Mouse (Mus musculus) spleen, adult 2 months (tissue): ENCODE data around the gene Zfp354b. TPM values are rescaled to one million over a fixed set of nuclear protein-coding genes. Genes with fewer than 3 reads are reported as not detected.

Source experiments
- DNase-seq, 2 experiments: peaks; one replicate each; pipeline versions ENCODE4 v3.0.0 to v3.0.0-alpha.2; 2012 to 2021; ENCODE audit warnings: low spot score in 2 of 2, low read depth in 1 of 2
- H3K27ac ChIP-seq: fragments of 200-500 bp; 2 replicates; pipeline ENCODE4 v1.5.1; 2012; ENCODE audit warnings: low read length, inconsistent platforms; ENCODE audit not compliant: insufficient read depth
- H3K27me3 ChIP-seq: fragments of 200-500 bp; 2 replicates; pipeline ENCODE4 v1.6.1; 2012; ENCODE audit warnings: mild to moderate bottlenecking, moderate library complexity, low read length, inconsistent platforms; ENCODE audit not compliant: control insufficient read depth, insufficient read depth
- H3K36me3 ChIP-seq: fragments of 200-500 bp; 2 replicates; pipeline ENCODE4 v1.6.1; 2012; ENCODE audit warnings: mild to moderate bottlenecking, low read length, inconsistent platforms; ENCODE audit not compliant: control insufficient read depth, insufficient read depth
- H3K4me1 ChIP-seq: fragments of 200-500 bp; 2 replicates; pipeline ENCODE4 v1.6.1; 2011; ENCODE audit warnings: inconsistent platforms; ENCODE audit not compliant: control insufficient read depth, insufficient read depth, insufficient read length
- H3K4me3 ChIP-seq: fragments of 200-500 bp; 2 replicates; pipeline ENCODE4 v1.5.1; 2011; ENCODE audit warnings: mild to moderate bottlenecking, inconsistent platforms; ENCODE audit not compliant: insufficient read depth, insufficient read length; ENCODE audit errors: extremely low read depth
- CTCF ChIP-seq: fragments of 200-500 bp; IDR thresholded peaks from 2 replicates; pipeline ENCODE4 v1.5.1; 2011; ENCODE audit warnings: mild to moderate bottlenecking, inconsistent platforms; ENCODE audit not compliant: insufficient read depth, insufficient read length, insufficient replicate concordance; ENCODE audit errors: extremely low read depth
- POLR2A ChIP-seq: fragments of 200-500 bp; IDR thresholded peaks from 2 replicates; pipeline ENCODE4 v1.6.1; 2011; ENCODE audit warnings: low read depth, low read length, inconsistent platforms
- WGBS: fragments of 180-500 bp; shearing (Covaris S2); methylation state at CpG from one replicate; pipeline ENCODE4 v1.1.7; 2018; 5-methylcytosine and 5-hydroxymethylcytosine counted together
- polyA plus RNA-seq: library from polyadenylated mRNA; depleted of rRNA; stranded (reverse); fragments of >200 nt; gene quantifications from 2 replicates; pipeline ENCODE4 v1.2.3, GENCODE M21; 2012; rRNA removed

Zfp354b gene
- polyA plus RNA-seq, 1 experiment, result not detected

- H3K27me3 ChIP-seq, result no peaks in the 10 kb centered on the region; the same call in 1 of the 2 replicates
- no peaks in the 10 kb centered on the region for H3K4me1 ChIP-seq
- no peak for DNase-seq
- 75% methylated on average over 8 of the region's 8 CpGs for WGBS
- H3K4me3 ChIP-seq, result no peak overlapping the region
- H3K36me3 ChIP-seq, result no peaks in the 10 kb centered on the region
- TF ChIP-seq CTCF, result no peak
- TF ChIP-seq POLR2A, result no peak
- H3K27ac ChIP-seq, result no peak overlapping the region
Measured at GRCm38 (mm10) chr11:50886231-50886932, 45.1 kb downstream of the Zfp354b start.

DNA sequence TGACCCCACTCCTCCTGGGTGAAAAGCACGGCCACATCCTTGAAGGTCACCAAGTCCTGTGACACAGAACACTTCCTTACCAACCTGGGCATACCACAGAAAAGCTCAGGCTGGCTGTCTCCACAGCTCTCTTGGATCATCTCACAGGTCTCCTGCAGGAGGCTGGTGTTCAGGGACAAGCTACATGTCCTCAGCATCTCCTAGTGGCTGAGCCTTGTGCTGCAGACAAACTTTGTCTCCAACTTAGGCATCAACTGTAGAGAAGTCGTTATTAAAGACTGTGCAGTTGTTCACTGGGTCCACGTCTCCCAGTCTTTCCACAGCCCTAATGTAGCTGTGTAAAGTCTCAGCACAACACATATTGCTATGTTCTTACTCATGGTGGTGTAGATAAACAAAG is 47.7 kb downstream of the Zfp354b start:
- TF ChIP-seq CTCF, result no peak
- WGBS, result 64% methylated on average over 3 of the region's 3 CpGs
- Histone ChIP-seq H3K4me1 (no peaks in the 10 kb centered on the region), H3K27ac (no peak overlapping the region), H3K36me3 (no peaks in the 10 kb centered on the region), H3K27me3 (no peaks in the 10 kb centered on the region; the same call in 1 of the 2 replicates), H3K4me3 (no peak overlapping the region)
- DNase-seq, result no peak

GRCm38 (mm10) chr11:50878641-50879040 is 52.8 kb downstream of the Zfp354b start:
- no peaks in the 10 kb centered on the region for H3K27me3 ChIP-seq
- no peak overlapping the region for H3K27ac ChIP-seq
- TF ChIP-seq POLR2A, result no peak
- no peak for TF ChIP-seq CTCF
- no peaks in the 10 kb centered on the region for H3K36me3 ChIP-seq
- H3K4me3 ChIP-seq, result no peak overlapping the region
- no peak for DNase-seq
- 79% methylated on average over 3 of the region's 3 CpGs for WGBS
- no peaks in the 10 kb centered on the region for H3K4me1 ChIP-seq

Other genes with a start within 250 kb of the Zfp354b start
- gene Zfp354c, start 103.9 kb downstream of the Zfp354b start, polyA plus RNA-seq, result 0.76 and 1.2 TPM in 2 replicates
- gene Zfp879, start 90.1 kb downstream of the Zfp354b start, polyA plus RNA-seq, result 0.08 TPM in 1 of 2 replicates, not detected in the other
- gene Grm6, start 80.9 kb downstream of the Zfp354b start, polyA plus RNA-seq, result 1.9 and 2.2 TPM in 2 replicates
- 0.06 TPM in 1 of 2 replicates, not detected in the other for gene Zfp454, start 44.0 kb downstream of the Zfp354b start, polyA plus RNA-seq
- gene Zfp2, start 15.5 kb downstream of the Zfp354b start, polyA plus RNA-seq, result 0.28 and 0.29 TPM in 2 replicates
- not detected in 2 replicates for gene 4933414I15Rik, start 12.1 kb upstream of the Zfp354b start, polyA plus RNA-seq
- not detected in 2 replicates for gene Prop1, start 22.1 kb upstream of the Zfp354b start, polyA plus RNA-seq
- not detected in 2 replicates for gene Olfr1378, start 34.9 kb upstream of the Zfp354b start, polyA plus RNA-seq
- not detected in 2 replicates for gene Olfr1377, start 50.3 kb upstream of the Zfp354b start, polyA plus RNA-seq
- not detected in 2 replicates for gene Olfr51, start 72.0 kb upstream of the Zfp354b start, polyA plus RNA-seq
- gene Olfr54, start 82.6 kb upstream of the Zfp354b start, polyA plus RNA-seq, result not detected in 2 replicates
- gene Olfr1375, start 116.5 kb upstream of the Zfp354b start, polyA plus RNA-seq, result not detected in 2 replicates
- gene Zfp354a, start 127.6 kb upstream of the Zfp354b start, polyA plus RNA-seq, result 0.34 and 0.36 TPM in 2 replicates